Mouse (Mus musculus) heart, embryonic 13.5 days (tissue): ENCODE measurements around the gene 1700011L22Rik. TPM values are rescaled to one million over a fixed set of nuclear protein-coding genes. Genes with fewer than 3 reads are reported as not detected.

Experiments
- ATAC-seq: fragments of 200-750 bp; cut with Nextera tagmentation; 2 replicates; pipeline ENCODE4 v1.8.0; 2017; ENCODE audit warnings: moderate TSS enrichment; ENCODE audit not compliant: insufficient number of reproducible peaks, low FRiP score, low TSS enrichment; ENCODE audit errors: extremely low read depth
- H3K27ac ChIP-seq: fragments of 300-500 bp; sonication (generic); replicated peaks from 2 replicates; pipeline ENCODE4 v1.5.1; 2015; ENCODE audit warnings: moderate library complexity, mild to moderate bottlenecking, inconsistent platforms
- H3K27me3 ChIP-seq: fragments of 300-500 bp; sonication (generic); replicated peaks from 2 replicates; pipeline ENCODE4 v1.6.1; 2015; ENCODE audit warnings: mild to moderate bottlenecking, inconsistent platforms
- H3K36me3 ChIP-seq: fragments of 300-500 bp; sonication (generic); 2 replicates; pipeline ENCODE4 v1.6.1; 2015; ENCODE audit warnings: mild to moderate bottlenecking, inconsistent platforms
- H3K4me1 ChIP-seq: fragments of 300-500 bp; sonication (generic); 2 replicates; pipeline ENCODE4 v1.6.1; 2015; ENCODE audit warnings: inconsistent platforms
- H3K4me2 ChIP-seq: fragments of 300-500 bp; sonication (generic); 2 replicates; pipeline ENCODE4 v1.6.1; 2015; ENCODE audit warnings: inconsistent platforms, mild to moderate bottlenecking, moderate library complexity
- H3K4me3 ChIP-seq: fragments of 300-500 bp; sonication (generic); 2 replicates; pipeline ENCODE4 v1.5.1; 2015; ENCODE audit warnings: moderate library complexity, mild to moderate bottlenecking, inconsistent platforms
- H3K9ac ChIP-seq: fragments of 300-500 bp; sonication (generic); 2 replicates; pipeline ENCODE4 v1.6.1; 2015; ENCODE audit warnings: inconsistent platforms, mild to moderate bottlenecking, moderate library complexity
- H3K9me3 ChIP-seq: fragments of 300-500 bp; sonication (generic); 2 replicates; pipeline ENCODE4 v1.6.1; 2016; ENCODE audit warnings: inconsistent platforms
- WGBS: fragments of 180-500 bp; shearing (Covaris S2); methylation state at CpG from one replicate; pipeline ENCODE4 v1.1.7; 2015; ENCODE audit warnings: mixed read lengths; 5-methylcytosine and 5-hydroxymethylcytosine counted together
- polyA plus RNA-seq: library from polyadenylated mRNA; unstranded; fragments of >200 nt; fragmentation: Nextera tagmentation; extraction: Ambion mirVana; gene quantifications from 2 replicates; pipeline ENCODE4 v1.2.1, GENCODE M21; 2015

The 1700011L22Rik gene
- polyA plus RNA-seq, 1 experiment from 2014 or later = not detected

DNA sequence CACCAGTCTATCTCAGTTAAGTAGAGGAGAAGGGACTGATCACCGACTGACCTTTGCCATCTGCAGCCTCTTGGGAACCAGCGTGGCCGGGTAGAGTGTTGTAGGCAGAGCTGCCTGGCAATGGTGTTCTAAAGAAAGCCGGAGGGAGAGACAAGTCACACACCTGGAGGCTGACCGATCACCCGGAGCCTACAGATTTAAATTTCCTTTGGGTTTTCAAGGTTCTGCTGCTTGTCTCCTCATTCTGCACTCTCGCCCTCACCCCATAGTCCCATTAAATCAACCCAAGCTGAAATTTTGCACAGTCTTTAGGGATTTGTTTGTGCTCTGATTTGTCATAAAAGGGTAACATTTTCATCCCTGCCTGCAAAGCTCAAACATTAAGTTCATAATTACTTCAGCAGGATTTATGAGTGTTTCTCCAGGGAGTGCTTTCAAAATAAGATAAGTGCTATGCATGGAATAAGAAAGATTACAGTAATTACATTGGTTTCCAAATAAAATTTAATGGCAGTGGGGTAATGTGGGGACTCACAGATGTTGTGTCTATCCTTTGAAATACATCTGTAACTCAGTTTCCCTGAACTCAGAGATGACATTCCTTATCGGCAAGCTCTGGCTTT, 19.0 kb downstream of the 1700011L22Rik start:
- no peak overlapping the region for H3K4me2 ChIP-seq
- no peak overlapping the region for H3K4me3 ChIP-seq
- WGBS = 84% methylated on average over 8 of the region's 8 CpGs
- no peak for ATAC-seq
- no peaks in the 10 kb centered on the region for H3K9me3 ChIP-seq
- no peaks in the 10 kb centered on the region for H3K27me3 ChIP-seq
- H3K36me3 ChIP-seq = no peaks in the 10 kb centered on the region
- H3K9ac ChIP-seq = no peak overlapping the region
- no peak overlapping the region for H3K27ac ChIP-seq
- H3K4me1 ChIP-seq = no peaks in the 10 kb centered on the region

DNA sequence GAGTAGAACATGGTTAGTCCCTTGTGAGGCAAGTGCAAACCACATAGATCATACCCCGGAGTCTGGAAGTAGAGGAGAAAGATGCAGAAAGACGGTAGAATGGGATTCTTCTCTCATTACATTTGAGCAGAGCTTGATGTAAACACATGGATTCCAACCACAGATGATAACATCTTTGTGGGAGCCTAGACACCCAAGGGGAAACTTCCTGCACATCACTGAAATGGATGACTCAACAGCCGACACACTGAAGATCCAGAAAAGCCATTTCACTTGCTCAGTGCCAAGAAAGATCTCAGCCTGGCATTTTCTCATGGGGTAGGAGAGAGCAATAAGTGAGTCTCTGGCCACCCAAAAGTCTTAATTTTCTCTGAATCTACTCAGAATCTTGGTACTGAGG, 20.5 kb downstream of the 1700011L22Rik start:
- no peak for ATAC-seq
- no peak overlapping the region for H3K4me3 ChIP-seq
- peaks cover 6% of the 10 kb centered on the region for H3K4me1 ChIP-seq
- H3K9ac ChIP-seq = no peak overlapping the region
- H3K4me2 ChIP-seq = no peak overlapping the region
- WGBS = 84% methylated on average over 3 of the region's 3 CpGs
- H3K27ac ChIP-seq = no peak overlapping the region
- H3K9me3 ChIP-seq = no peaks in the 10 kb centered on the region
- no peaks in the 10 kb centered on the region for H3K36me3 ChIP-seq
- H3K27me3 ChIP-seq = no peaks in the 10 kb centered on the region

DNA sequence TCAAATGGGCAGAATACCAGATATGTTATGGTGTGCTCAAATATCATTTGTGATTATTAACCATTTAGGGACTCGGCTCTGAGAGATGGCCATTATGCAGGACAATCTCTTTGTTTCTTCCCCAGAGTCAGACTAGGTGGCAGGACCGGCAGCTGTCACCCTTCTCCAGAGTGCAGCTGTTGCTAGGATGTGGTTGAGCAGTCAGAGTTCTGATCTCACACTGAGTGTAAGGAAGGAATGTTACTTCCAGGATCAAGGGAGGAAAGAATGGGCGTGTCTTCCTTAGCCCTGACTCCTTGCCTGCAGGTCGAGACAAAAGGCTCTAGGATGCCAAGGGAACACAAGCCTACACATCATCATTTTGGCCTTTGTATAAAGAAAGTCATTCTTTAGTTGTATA, 21.2 kb downstream of the 1700011L22Rik start:
- H3K27me3 ChIP-seq = no peaks in the 10 kb centered on the region
- no peak overlapping the region for H3K4me2 ChIP-seq
- H3K36me3 ChIP-seq = no peaks in the 10 kb centered on the region
- no peak overlapping the region for H3K27ac ChIP-seq
- H3K9ac ChIP-seq = no peak overlapping the region
- no peak for ATAC-seq
- no peaks in the 10 kb centered on the region for H3K9me3 ChIP-seq
- 73% methylated on average over 4 of the region's 4 CpGs for WGBS
- peaks cover 13% of the 10 kb centered on the region for H3K4me1 ChIP-seq
- H3K4me3 ChIP-seq = no peak overlapping the region

DNA sequence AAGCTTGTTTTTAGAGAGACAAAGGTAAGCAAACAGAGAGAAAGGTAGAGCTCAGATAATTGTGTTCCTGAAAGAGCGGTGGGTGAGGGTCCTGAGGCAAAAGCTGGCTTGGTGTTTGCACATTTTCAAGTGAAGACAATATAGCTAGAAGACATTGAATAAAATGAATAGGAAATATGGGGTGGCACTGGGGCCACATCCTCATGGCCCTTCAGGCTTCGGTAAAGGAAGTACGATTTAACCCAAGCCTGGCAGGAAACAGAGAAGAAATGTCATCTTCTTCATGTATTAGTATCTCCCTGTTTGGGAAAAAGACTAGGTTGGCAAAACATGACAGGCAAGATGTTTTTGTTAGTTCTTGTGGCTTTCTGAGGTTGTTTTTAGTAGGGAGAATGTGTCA, 22.3 kb downstream of the 1700011L22Rik start:
- no peak overlapping the region for H3K9ac ChIP-seq
- peaks cover 20% of the 10 kb centered on the region for H3K4me1 ChIP-seq
- H3K9me3 ChIP-seq = no peaks in the 10 kb centered on the region
- no peak for ATAC-seq
- WGBS = 77% methylated on average over 3 of the region's 3 CpGs
- no peaks in the 10 kb centered on the region for H3K27me3 ChIP-seq
- no peak overlapping the region for H3K4me3 ChIP-seq
- H3K36me3 ChIP-seq = no peaks in the 10 kb centered on the region
- H3K4me2 ChIP-seq = no peak overlapping the region
- no peak overlapping the region for H3K27ac ChIP-seq

DNA sequence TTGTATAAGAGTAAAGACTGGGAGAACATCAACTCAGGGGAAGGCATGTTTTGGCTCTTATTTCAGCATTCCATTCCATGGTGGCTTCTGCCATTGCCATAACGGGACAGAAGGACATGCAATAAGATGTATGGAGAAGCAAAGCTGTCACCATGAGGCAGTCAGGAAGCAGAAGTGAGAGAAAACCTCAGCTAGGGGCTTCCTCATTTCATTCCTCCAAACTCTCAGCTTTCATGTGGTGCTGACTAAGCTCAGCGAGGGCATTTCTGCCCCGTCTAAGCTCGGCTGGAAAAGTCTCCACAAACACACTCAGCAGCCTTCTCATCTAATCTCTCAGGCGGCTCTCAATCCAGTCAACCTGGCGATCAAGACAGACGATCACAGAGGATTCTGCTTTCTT, 22.8 kb downstream of the 1700011L22Rik start:
- Histone ChIP-seq H3K36me3 (no peaks in the 10 kb centered on the region), H3K4me3 (no peak overlapping the region), H3K4me1 (peaks cover 20% of the 10 kb centered on the region), H3K27me3 (no peaks in the 10 kb centered on the region), H3K9me3 (no peaks in the 10 kb centered on the region), H3K4me2 (no peak overlapping the region), H3K9ac (no peak overlapping the region), H3K27ac (no peak overlapping the region)
- 64% methylated on average over 7 of the region's 7 CpGs for WGBS
- ATAC-seq = no peak

DNA sequence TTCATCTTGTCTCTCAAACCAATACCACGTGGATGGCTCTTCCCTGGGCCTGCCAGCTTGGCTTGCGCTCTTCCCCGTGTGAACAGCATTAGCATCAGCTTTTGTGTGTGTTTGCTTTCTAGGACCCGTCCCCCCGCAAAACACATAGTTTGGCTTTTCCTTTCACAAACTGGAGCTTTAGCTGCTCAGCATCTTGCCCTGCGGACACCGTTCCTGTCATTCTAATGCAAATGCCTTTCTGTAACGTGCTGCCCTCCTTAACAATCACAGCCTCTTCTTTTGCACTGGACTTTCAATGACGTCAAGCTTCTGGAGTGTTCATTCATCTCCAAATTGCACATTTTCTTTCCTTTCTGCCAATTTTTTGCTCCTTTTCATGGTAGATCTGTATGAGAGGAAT, 24.0 kb downstream of the 1700011L22Rik start:
- Histone ChIP-seq H3K4me1 (peaks cover 20% of the 10 kb centered on the region), H3K9me3 (no peaks in the 10 kb centered on the region), H3K4me2 (no peak overlapping the region), H3K27me3 (no peaks in the 10 kb centered on the region), H3K27ac (no peak overlapping the region), H3K4me3 (no peak overlapping the region), H3K9ac (no peak overlapping the region), H3K36me3 (no peaks in the 10 kb centered on the region)
- WGBS = 84% methylated on average over 9 of the region's 9 CpGs
- ATAC-seq = no peak

DNA sequence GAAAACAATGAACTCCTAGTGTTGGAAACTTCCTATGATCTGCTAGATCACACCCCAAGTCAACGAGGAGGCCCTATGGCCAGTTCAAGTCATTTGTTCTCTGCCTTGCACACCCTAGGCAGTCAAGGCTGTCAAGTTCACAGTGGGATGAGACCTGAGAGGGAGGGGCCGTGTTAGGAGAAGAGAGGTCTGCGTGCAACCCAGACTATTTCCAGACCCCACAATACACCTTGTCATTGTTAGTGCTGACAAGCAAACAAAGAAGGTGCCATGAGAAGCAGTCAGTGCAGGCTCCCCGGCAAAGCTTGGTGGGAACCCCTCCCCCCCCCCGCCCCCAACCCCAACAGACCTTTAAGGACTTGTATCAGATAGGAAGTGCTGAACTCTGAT, 25.6 kb downstream of the 1700011L22Rik start:
- H3K4me2 ChIP-seq = no peak overlapping the region
- H3K36me3 ChIP-seq = no peaks in the 10 kb centered on the region
- H3K4me3 ChIP-seq = no peak overlapping the region
- peaks cover 20% of the 10 kb centered on the region for H3K4me1 ChIP-seq
- H3K27me3 ChIP-seq = no peaks in the 10 kb centered on the region
- WGBS = 45% methylated on average over 5 of the region's 5 CpGs
- peak overlapping the region; percentile 37; the same call in 1 of the 2 replicates for H3K27ac ChIP-seq
- H3K9ac ChIP-seq = no peak overlapping the region
- no peaks in the 10 kb centered on the region for H3K9me3 ChIP-seq
- ATAC-seq = no peak

DNA sequence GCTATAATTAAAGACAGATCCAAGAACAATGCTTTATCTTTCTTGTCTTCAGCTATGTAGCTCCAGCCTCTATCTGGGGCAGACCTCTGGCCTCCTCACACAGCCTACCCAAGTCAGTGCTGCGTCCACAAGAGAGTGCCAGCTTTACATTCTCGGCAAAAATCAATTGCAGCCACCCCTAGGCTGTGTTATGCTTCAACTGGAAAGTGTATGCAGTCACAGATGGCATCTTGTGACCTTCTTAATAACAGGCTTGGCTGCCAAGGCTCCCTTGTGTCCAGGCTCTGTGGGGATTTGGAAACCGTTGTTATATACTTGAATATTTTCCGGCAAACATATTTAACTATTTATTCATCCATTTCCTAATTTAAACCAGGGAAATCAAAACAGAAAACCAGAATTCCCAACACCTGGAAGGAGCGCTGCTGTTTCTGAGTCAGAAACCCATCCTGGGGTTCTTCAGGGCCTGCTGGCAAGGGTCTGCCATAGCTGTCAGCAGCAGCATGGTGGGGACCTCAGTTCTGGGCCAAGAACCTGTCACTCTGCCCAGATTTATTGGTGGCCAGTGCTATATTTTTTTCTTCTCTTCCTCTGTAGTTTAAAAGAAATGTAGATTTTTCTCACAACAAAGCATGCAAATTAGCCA, 26.1 kb downstream of the 1700011L22Rik start:
- ATAC-seq = no peak
- Histone ChIP-seq H3K4me3 (no peak overlapping the region), H3K36me3 (no peaks in the 10 kb centered on the region), H3K27me3 (no peaks in the 10 kb centered on the region), H3K4me2 (no peak overlapping the region), H3K9me3 (no peaks in the 10 kb centered on the region), H3K4me1 (peaks cover 20% of the 10 kb centered on the region), H3K9ac (no peak overlapping the region), H3K27ac (peak overlapping the region; percentile 37; the same call in 1 of the 2 replicates)
- 48% methylated on average over 5 of the region's 5 CpGs for WGBS

DNA sequence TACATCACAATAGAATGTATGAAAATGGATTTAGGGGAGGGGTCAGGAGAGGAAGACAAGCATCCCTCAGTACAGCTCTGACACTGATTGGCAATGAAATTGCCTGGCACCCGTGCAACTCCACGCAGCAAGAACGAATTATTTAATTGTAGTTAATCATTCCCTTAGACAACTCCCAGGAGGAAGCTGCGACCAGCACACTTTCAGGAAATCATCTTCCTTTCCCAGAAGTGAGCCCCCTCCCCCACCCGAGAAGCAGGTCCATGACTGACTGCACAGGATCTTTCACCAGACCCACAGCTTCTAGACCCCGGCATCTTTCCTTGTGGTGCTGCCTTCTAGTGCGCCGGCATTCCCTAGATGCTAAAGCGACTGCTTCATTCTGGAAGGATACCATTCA, 36.7 kb downstream of the 1700011L22Rik start:
- Histone ChIP-seq H3K4me3 (no peak overlapping the region), H3K27me3 (no peaks in the 10 kb centered on the region), H3K4me1 (peaks cover 50% of the 10 kb centered on the region), H3K4me2 (no peak overlapping the region), H3K36me3 (no peaks in the 10 kb centered on the region), H3K9ac (no peak overlapping the region), H3K9me3 (0 out of 2 replicates have a peak, but pooled peaks cover 7% of the 10 kb centered on the region), H3K27ac (no peak overlapping the region)
- no peak for ATAC-seq
- WGBS = 68% methylated on average over 9 of the region's 9 CpGs

DNA sequence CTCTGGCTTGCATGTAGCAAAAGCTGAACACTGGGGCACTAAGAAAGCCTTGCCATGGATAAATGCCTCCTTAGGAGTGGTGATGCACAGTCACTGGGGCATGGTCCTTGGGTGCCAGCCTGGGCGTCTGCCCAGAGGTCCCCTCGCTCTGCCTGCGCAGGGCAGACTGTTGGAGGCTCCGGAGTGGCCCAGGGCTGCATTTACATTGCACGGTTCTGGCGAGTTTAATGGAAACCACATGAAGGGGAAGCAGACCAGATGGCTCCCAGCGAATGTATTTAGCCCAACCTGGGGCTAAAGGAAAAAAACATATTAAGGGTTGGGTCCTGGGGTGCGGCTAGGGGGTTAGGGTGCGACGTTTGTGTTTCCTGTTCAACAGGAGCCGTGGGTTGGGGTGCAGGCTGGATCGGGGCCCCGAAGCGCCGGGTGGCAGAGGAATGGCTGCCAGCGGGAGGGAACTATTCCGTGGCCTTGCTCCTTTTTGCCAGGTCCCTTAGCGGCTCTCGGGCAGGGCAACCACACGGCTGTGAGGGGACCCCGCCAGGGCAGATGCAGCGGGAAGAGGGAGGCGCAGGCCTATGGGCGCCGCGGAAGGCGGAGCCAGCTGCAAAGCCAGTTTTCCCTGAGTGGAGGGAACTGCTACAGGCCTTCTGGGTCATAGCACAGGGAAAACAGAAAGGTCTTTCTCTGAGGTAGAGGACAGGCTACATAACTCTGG, 38.6 kb downstream of the 1700011L22Rik start:
- no peak for ATAC-seq
- H3K4me2 ChIP-seq = peak overlapping the region; percentile 75
- WGBS = 6% methylated on average over 27 of the region's 27 CpGs

DNA sequence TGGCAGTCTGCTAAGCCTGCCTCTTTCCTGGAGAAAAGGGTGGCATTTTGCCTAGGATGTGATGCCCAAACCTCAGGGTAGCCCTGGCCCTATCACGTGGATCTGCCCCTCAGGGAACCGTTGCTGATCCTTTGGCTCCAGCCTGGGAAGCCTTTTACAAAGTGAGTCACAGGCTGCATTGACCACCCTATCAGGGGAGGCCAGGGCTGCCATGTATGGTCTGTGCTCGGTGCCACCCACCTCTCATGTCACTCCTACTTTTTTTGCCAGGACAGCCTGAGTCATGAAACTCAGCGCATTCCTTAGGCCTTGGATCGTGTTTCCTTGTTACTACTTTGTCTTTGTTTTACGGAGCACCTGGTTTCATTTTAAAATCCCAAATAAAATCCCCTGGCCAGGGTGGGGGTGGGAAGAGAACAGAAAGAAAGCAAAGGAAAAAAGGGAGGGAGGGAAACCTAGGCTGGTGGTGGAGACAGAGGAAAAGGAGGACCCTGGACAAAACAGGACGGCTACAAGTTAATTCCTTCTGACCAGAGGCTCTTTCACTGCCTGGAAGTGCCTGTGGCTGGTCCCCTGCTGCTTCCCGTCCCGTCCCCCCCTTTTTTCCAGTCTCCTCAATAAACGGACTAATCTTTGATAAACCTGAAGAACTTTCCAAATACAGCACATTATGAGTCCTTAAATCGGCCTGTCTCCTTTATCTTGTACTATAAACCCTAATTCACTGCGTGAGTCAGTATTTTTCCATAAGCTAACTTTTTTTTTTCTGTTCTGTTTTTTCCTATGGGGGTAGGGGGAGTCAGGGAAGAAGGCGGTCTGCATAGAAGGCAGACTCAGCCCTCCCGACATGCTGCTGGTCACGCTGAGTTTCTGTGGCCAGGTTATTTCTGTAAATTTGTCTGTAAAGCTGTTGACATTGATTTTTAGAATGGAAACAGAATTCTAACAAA, 39.4 kb downstream of the 1700011L22Rik start:
- H3K9ac ChIP-seq = peak overlapping the region; percentile 80
- H3K4me2 ChIP-seq = peak overlapping the region; percentile 75
- H3K4me3 ChIP-seq = peak overlapping the region; percentile 48
- H3K27me3 ChIP-seq = no peaks in the 10 kb centered on the region
- H3K9me3 ChIP-seq = no peaks in the 10 kb centered on the region
- peaks cover 52% of the 10 kb centered on the region for H3K4me1 ChIP-seq
- H3K27ac ChIP-seq = peak overlapping the region; percentile 94
- ATAC-seq = peak; percentile 55; the same call in 1 of the 2 replicates
- WGBS = 10% methylated on average over 15 of the region's 15 CpGs
- H3K36me3 ChIP-seq = no peaks in the 10 kb centered on the region

More for the DNA sequence above, 38.6 kb downstream of the 1700011L22Rik start:
- Histone ChIP-seq H3K9me3 (0 out of 2 replicates have a peak, but pooled peaks cover 7% of the 10 kb centered on the region), H3K27ac (peak overlapping the region; percentile 94), H3K36me3 (no peaks in the 10 kb centered on the region), H3K9ac (peak overlapping the region; percentile 80), H3K27me3 (no peaks in the 10 kb centered on the region), H3K4me3 (peak overlapping the region; percentile 48), H3K4me1 (peaks cover 52% of the 10 kb centered on the region)
